Mouse (Mus musculus) forebrain, postnatal 0 days (tissue): ENCODE data around the gene Gm45337. TPM values are rescaled to one million over a fixed set of nuclear protein-coding genes. Genes with fewer than 3 reads are reported as not detected.
A peak's percentile ranks its signal among the peaks of the same experiment; 100 is the strongest.
"Not testable (repeated sequence)": the region's sequence is repeated elsewhere in the genome, so short reads cannot be mapped to it uniquely, and the experiment has no call there.

Source experiments
- ATAC-seq: fragments of 200-750 bp; cut with Nextera tagmentation; 2 replicates; pipeline ENCODE4 v1.8.0; 2017; ENCODE audit warnings: mild to moderate bottlenecking, moderate library complexity
- DNase-seq: peaks from one replicate; pipeline ENCODE4 v3.0.0-alpha.2; 2015
- H3K27ac ChIP-seq: fragments of 300-500 bp; sonication (generic); 2 replicates; pipeline ENCODE4 v1.5.1; 2014; ENCODE audit warnings: low read depth, mild to moderate bottlenecking, antibody characterized with exemption, low read length, moderate library complexity, mixed read lengths
- H3K27me3 ChIP-seq: fragments of 300-500 bp; sonication (generic); 2 replicates; pipeline ENCODE4 v1.6.1; 2014; ENCODE audit warnings: mild to moderate bottlenecking, low read length, mixed read lengths; ENCODE audit not compliant: insufficient read depth
- H3K36me3 ChIP-seq: fragments of 300-500 bp; sonication (generic); 2 replicates; pipeline ENCODE4 v1.6.1; 2014; ENCODE audit warnings: mild to moderate bottlenecking, moderate library complexity; ENCODE audit not compliant: insufficient read depth
- H3K4me1 ChIP-seq: fragments of 300-500 bp; sonication (generic); 2 replicates; pipeline ENCODE4 v1.6.1; 2014; ENCODE audit warnings: antibody characterized with exemption; ENCODE audit not compliant: insufficient read depth
- H3K4me2 ChIP-seq: fragments of 300-500 bp; sonication (generic); 2 replicates; pipeline ENCODE4 v1.6.1; 2014; ENCODE audit warnings: low read depth, mild to moderate bottlenecking, moderate library complexity
- H3K4me3 ChIP-seq: fragments of 300-500 bp; sonication (generic); 2 replicates; pipeline ENCODE4 v1.5.1; 2014; ENCODE audit warnings: low read depth, low read length, mixed read lengths
- H3K9ac ChIP-seq: fragments of 300-500 bp; sonication (generic); 2 replicates; pipeline ENCODE4 v1.6.1; 2014; ENCODE audit warnings: mild to moderate bottlenecking
- H3K9me3 ChIP-seq: fragments of 300-500 bp; sonication (generic); 2 replicates; pipeline ENCODE4 v1.6.1; 2016; ENCODE audit warnings: low read length
- CTCF ChIP-seq: sonication (generic); IDR thresholded peaks from 2 replicates; pipeline ENCODE4 v1.5.1; 2016; ENCODE audit warnings: antibody characterized with exemption, control low read depth, low read depth
- WGBS: fragments of 180-500 bp; shearing (Covaris S2); extraction: QIAGEN DNeasy Blood & Tissue Kit; methylation state at CpG from one replicate; pipeline ENCODE4 v1.1.7; 2014; 5-methylcytosine and 5-hydroxymethylcytosine counted together
- polyA plus RNA-seq: library from polyadenylated mRNA; unstranded; fragments of >200 nt; fragmentation: Nextera tagmentation; extraction: Ambion mirVana; gene quantifications from 2 replicates; pipeline ENCODE4 v1.2.1, GENCODE M21; 2015
- total RNA-seq: library from RNA; depleted of rRNA; stranded (reverse); fragments of >200 nt; gene quantifications from 2 replicates; pipeline ENCODE4 v1.2.3, GENCODE M21; 2014

Gm45337 gene
- total and polyA plus RNA-seq, 2 experiments from 2014 or later: not detected

DNA sequence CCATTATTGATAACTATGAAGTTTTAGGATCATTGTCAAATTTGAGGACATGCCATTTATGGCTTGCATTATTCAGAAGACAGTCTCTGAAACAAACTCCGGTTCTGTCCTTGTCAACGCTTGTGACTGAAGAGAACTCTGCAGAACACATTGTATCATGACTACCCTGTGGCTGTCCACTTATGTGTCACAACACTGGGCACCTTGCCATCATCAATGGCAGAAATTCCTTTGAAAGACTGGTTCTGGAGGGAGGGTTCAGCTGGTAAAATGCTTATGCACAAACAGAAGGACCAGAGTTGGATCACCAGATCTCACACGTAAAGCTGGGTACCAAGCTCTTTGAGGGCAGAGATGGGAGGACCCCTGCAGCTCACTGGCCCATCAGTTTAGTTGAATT, 15.0 kb upstream of the Gm45337 start:
- 88% methylated on average over 3 of the region's 3 CpGs for WGBS

DNA sequence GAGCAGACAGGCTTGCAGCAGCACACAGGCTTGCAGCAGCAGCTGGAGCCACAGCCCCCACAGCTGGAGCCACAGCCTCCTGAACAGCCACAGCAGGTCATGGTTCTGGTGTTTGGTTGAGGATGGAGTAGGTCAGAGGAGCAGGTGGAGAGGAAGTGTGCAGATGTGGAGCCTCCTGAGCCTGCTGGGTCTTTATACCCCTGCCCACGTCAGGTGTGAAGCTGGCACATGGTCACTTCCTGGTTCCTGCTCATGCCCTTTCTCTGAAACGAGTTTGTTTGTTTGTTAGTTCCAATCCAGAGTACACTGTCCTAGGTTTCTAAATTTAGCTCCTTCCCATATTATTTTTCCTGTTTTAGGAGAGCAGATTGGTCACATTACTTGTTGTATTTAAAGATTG, 12.6 kb upstream of the Gm45337 start, which contains the start of gene Gm29735:
Gene Gm29735, minus strand, starts transcription at position 101 of the 400 bp plus-strand sequence.
- H3K4me3 ChIP-seq, DNase-seq, H3K27me3 ChIP-seq, H3K36me3 ChIP-seq, H3K9me3 ChIP-seq, H3K9ac ChIP-seq, ATAC-seq, H3K4me1 ChIP-seq, H3K27ac ChIP-seq, H3K4me2 ChIP-seq: not testable (repeated sequence)
- 44% methylated on average over 2 of the region's 2 CpGs for WGBS

More for the DNA sequence above, 15.0 kb upstream of the Gm45337 start:
- no peak overlapping the region for H3K27ac ChIP-seq
- no peaks in the 10 kb centered on the region for H3K4me1 ChIP-seq
- DNase-seq (no peak), ATAC-seq (no peak)
- no peaks in the 10 kb centered on the region for H3K27me3 ChIP-seq
- no peak overlapping the region for H3K9ac ChIP-seq
- no peaks in the 10 kb centered on the region for H3K9me3 ChIP-seq
- no peak for TF ChIP-seq CTCF
- no peak overlapping the region for H3K4me3 ChIP-seq
- H3K4me2 ChIP-seq: no peak overlapping the region
- no peaks in the 10 kb centered on the region for H3K36me3 ChIP-seq

GRCm38 (mm10) chr7:142155308-142155707, 10.9 kb upstream of the Gm45337 start:
- 38% methylated on average over 1 of the region's 1 CpGs for WGBS
- no peaks in the 10 kb centered on the region for H3K36me3 ChIP-seq
- TF ChIP-seq CTCF: no peak
- DNase-seq: no peak
- no peak overlapping the region for H3K27ac ChIP-seq
- H3K4me1 ChIP-seq: no peaks in the 10 kb centered on the region
- H3K9ac ChIP-seq: no peak overlapping the region
- H3K27me3 ChIP-seq: no peaks in the 10 kb centered on the region
- no peak overlapping the region for H3K4me3 ChIP-seq
- H3K9me3 ChIP-seq: no peaks in the 10 kb centered on the region
- no peak for ATAC-seq
- H3K4me2 ChIP-seq: no peak overlapping the region

DNA sequence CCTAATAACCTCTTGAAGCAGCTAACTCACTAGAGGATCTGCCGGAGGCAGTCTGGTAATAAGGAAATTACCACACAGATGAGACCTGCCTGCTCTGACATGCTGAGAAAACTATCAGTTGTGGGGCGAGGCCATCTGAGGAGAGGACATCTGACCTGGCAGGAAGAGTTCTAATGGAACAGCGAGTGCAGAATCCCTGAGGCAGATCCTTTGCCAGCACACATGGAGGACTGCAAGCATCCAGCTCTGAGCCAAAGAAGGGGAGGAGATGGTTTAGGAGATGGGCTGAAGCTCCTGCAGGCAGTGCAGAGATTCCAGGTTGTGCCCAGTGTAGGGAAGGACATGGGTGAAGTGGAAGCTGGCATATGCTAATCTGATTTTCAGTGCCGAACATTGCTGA, 7.8 kb upstream of the Gm45337 start:
- H3K36me3 ChIP-seq: no peaks in the 10 kb centered on the region
- WGBS: 84% methylated on average over 4 of the region's 4 CpGs
- H3K9ac ChIP-seq: no peak overlapping the region
- no peaks in the 10 kb centered on the region for H3K27me3 ChIP-seq
- H3K4me2 ChIP-seq: no peak overlapping the region
- DNase-seq (no peak), ATAC-seq (no peak)
- H3K4me1 ChIP-seq: no peaks in the 10 kb centered on the region
- no peaks in the 10 kb centered on the region for H3K9me3 ChIP-seq
- no peak for TF ChIP-seq CTCF
- H3K4me3 ChIP-seq: no peak overlapping the region
- no peak overlapping the region for H3K27ac ChIP-seq

DNA sequence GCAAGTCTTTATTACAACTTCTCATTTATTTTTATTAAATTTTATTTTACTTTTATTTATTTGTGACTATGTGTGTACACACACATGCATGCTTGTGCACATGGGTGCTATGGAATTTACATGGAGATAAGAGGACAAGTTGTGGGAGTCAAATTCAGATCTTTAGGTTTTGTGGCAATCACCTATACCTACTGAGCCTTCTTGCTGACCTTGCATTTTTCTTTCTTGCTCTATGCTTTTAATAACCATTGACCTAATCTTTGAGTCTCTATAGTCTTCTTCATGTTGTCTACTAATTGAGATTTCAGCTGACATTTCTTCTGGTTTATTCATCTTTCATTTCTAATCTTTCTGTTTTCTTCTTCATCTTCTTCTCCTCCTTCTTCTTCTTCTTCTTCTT, 4.2 kb upstream of the Gm45337 start:
- H3K9me3 ChIP-seq: no peaks in the 10 kb centered on the region
- no peak for DNase-seq
- no peak for ATAC-seq
- no peak for TF ChIP-seq CTCF
- H3K4me3 ChIP-seq: no peak overlapping the region
- H3K9ac ChIP-seq: no peak overlapping the region
- H3K27me3 ChIP-seq: no peaks in the 10 kb centered on the region
- no peaks in the 10 kb centered on the region for H3K36me3 ChIP-seq
- H3K4me1 ChIP-seq: no peaks in the 10 kb centered on the region
- H3K27ac ChIP-seq: no peak overlapping the region
- H3K4me2 ChIP-seq: no peak overlapping the region

DNA sequence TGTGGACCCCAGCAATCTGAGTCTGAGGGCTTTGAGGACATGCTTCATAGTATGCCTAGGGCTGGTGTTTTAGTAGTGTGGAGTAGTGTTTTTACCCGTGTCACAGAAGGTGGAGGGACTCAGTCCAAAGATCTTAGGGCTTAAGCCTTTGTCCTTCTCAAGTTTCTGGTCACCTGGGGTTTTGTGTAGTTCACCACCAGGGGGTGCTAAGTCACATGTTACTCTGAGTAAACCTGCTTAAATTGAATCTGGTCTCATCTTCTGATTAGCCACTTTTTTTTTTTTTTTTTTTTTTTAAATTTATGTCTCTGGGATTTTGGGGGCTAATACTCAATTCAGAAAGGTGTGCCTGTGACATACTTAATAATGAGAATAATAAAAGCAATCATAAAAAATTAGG, 1.6 kb upstream of the Gm45337 start:
- Histone ChIP-seq H3K9ac (no peak overlapping the region), H3K36me3 (no peaks in the 10 kb centered on the region), H3K4me3 (no peak overlapping the region), H3K27me3 (no peaks in the 10 kb centered on the region), H3K4me1 (no peaks in the 10 kb centered on the region), H3K9me3 (no peaks in the 10 kb centered on the region), H3K27ac (no peak overlapping the region), H3K4me2 (no peak overlapping the region)
- ATAC-seq (no peak), DNase-seq (peak; percentile 36)
- WGBS: 0% methylated on average over 1 of the region's 1 CpGs
- peak; percentile 58 for TF ChIP-seq CTCF

DNA sequence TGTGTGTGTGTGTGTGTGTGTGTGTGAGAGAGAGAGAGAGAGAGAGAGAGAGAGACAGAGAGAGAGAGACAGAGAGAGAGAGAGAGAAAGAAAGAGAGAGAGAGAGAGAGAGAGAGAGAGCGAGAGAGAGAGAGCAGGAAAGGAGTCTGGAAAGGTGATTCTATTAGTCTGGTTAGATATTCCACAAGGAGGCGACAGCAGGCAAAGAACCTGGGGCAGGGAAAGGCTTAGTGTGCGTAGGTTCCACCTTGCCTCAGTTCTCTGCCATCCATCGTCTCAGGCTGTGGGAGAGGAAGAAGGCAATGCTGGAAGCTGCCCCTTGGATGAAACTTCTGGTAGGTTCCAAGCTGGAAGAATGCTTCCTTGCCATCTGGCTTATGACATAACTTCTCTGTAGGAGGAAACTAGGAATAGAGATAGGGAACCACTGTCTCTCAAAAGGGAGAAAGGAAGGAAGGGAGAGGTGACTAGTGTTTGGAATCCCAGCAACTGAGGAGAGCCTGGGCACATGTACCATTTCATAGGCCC, 1.1 kb upstream of the Gm45337 start:
- H3K9ac ChIP-seq: no peak overlapping the region
- WGBS: 41% methylated on average over 4 of the region's 4 CpGs
- H3K36me3 ChIP-seq: no peaks in the 10 kb centered on the region
- DNase-seq (no peak), ATAC-seq (no peak)
- no peaks in the 10 kb centered on the region for H3K27me3 ChIP-seq
- no peaks in the 10 kb centered on the region for H3K4me1 ChIP-seq
- no peak overlapping the region for H3K27ac ChIP-seq
- TF ChIP-seq CTCF: no peak
- no peak overlapping the region for H3K4me3 ChIP-seq
- H3K4me2 ChIP-seq: no peak overlapping the region
- H3K9me3 ChIP-seq: no peaks in the 10 kb centered on the region

GRCm38 (mm10) chr7:142143506-142144010, 849 bp downstream of the Gm45337 start:
- ATAC-seq, DNase-seq, H3K4me2 ChIP-seq, H3K9ac ChIP-seq, H3K4me1 ChIP-seq, H3K9me3 ChIP-seq, H3K36me3 ChIP-seq, H3K4me3 ChIP-seq, H3K27me3 ChIP-seq, H3K27ac ChIP-seq: not testable (repeated sequence)
- 60% methylated on average over 1 of the region's 1 CpGs for WGBS
